Mouse (Mus musculus): ENCODE data around the gene Prune2.

GRCm38 (mm10) chr19:17097210-17097609 lies 141.3 kb downstream of the Prune2 start:
- TF ChIP-seq POLR2A (IDR thresholded peaks at IDR 0.05; ENCODE audit: insufficient read length, low read depth): no peak
- TF ChIP-seq POLR2AphosphoS2 (IDR thresholded peaks at IDR 0.05; ENCODE audit: insufficient read length, low read depth): no peak
- no peak for TF ChIP-seq USF1 (IDR thresholded peaks at IDR 0.05; ENCODE audit: low read depth)

All from myocyte (in vitro differentiated cells).